Mouse (Mus musculus) small intestine, adult 2 months (tissue): ENCODE measurements at regions not wholly inside any gene's neighbourhood (a gene's known extent, or its start where the extent isn't known, plus 50 kb on each side); places are given as distances from the start of the nearest gene placed in this dataset.

Experiments
- CTCF ChIP-seq: fragments of 200-500 bp; IDR thresholded peaks from 2 replicates; pipeline ENCODE4 v1.5.1; 2012; ENCODE audit warnings: low read depth, mild to moderate bottlenecking, control low read depth, inconsistent platforms, low read length, moderate library complexity, mixed read lengths; ENCODE audit not compliant: insufficient replicate concordance, insufficient read length; ENCODE audit errors: extremely low read depth
- POLR2A ChIP-seq: fragments of 200-500 bp; IDR thresholded peaks from 2 replicates; pipeline ENCODE4 v1.6.1; 2012; ENCODE audit warnings: low read depth, mild to moderate bottlenecking, control low read depth, inconsistent platforms, low read length, moderate library complexity

GRCm38 (mm10) chr3:51095847-51096447 lies 128.3 kb upstream of the Noct start:
- TF ChIP-seq POLR2A (no peak), CTCF (no peak)
